Mouse (Mus musculus) heart, postnatal 10 days (tissue): ENCODE data around the gene D230025D16Rik. TPM values are rescaled to one million over a fixed set of nuclear protein-coding genes. Genes with fewer than 3 reads are reported as not detected.
"Not testable (repeated sequence)": the region's sequence is repeated elsewhere in the genome, so short reads cannot be mapped to it uniquely, and the experiment has no call there.

Experiments used
- DNase-seq, 2 experiments: peaks; one replicate each; pipeline ENCODE4 v3.0.0; 2021
- intact Hi-C: fragments of 180-260 bp; cut with DNase I; formaldehyde crosslinking; loops from one replicate; pipeline ENCODE4 v1.15.1; 2025
- total RNA-seq, 2 experiments: library from RNA; stranded (reverse); gene quantifications; 2 replicates each; pipeline ENCODE4 v1.2.3; 2021

Gene D230025D16Rik
- total RNA-seq, 2 experiments from 2014 or later: 18.2 to 19.5 TPM

DNA sequence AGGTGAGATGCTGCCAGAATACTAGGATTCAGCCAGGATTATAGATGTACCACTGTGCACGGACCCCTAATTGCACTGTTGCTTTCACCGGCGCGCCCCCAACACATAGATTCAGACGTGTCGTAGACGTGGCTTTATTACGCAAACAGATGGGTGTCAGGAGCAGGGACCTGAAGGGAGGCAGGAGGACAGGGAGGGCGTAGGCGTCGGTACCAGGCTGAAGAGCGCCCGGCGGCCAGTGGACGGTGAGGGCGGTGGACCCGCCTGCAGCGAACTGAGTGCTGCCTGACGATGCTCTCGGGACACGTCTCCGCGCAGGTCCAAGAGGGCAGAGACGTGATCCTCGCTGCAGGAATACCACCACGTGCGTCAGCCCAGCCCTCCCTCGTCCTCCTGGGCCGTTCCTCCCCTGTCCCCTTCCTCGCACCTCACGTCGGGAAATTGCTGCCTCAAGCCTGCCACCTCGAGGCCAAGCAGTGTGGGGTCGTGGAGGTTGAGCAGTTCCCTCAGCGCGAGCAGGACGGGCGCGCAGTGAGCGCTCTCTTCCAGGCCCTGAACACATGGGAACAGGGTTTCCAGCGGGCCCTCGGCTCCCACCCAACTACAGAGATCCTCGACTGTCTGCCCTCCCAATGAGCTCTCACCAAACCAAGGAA is 65.0 kb downstream of the D230025D16Rik start, which contains the start of gene 4931428F04Rik:
TSS of gene 4931428F04Rik (minus strand) at position 60 of the 656 bp plus-strand sequence.
- DNase-seq: peak in 1 of 2 experiments; percentile 62
- intact Hi-C loops: loop anchor here (2.0 to 5.0 kb wide), 3 partner anchors 21 to 633 kb away; partner anchors contain the start of gene Hsf4

DNA sequence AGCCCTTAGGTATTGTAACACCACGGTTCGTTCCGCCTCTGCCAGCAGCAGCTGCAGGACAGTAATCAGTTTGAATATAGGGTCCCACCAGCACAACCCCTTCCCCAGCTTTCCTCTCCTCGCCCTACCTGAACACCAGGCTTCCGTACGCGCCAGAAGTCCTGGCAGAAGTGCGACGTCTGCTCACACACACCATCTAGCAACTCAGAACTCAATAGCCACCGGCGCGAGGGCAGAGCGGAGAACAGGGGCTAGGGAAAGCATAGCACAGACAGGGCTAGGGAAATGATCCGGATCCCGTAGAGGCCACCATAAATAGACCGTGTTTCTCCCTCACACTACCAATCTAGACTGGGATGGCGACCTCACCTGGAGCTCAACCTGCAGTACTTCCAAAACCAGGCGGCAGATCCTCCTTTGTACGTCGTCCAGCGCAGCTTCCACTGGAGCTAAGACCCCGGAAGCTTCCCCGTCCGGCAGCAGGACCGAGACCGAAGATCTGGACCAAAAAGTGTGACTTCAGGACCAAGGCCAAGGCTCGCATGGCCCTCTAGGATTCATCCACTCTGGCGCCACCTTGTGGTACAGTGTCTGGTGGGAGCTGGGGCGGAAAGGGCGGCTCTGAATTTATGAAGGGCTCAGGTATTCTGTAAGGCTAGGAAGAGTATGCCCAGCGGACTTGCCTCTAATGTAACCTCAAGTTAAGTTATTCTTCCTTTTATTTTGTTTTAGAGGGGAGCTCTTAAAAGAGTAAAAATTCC is 65.8 kb downstream of the D230025D16Rik start:
- intact Hi-C loops: loop anchor here (2.0 kb wide), 1 partner anchor 170 kb away; no protein-coding TSS in a partner anchor
- peak; percentile 92 to 98 for DNase-seq

DNA sequence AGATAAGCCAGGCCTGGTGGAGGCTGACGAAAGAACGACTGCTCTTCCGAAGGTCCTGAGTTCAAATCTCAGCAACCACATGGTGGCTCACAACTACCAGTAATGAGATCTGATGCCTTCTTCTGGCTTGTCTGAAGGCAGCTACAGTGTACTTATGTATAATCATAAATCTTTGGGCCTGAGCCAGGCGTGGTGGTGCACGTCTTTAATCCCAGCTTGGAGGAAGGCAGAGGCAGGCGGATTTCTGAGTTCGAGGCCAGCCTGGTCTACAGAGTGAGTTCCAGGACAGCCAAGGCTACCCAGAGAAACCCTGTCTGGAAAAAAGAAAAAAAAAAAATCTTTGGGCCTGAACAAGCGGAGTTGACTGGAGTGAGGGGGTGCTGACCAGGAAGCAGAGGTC is 66.4 kb downstream of the D230025D16Rik start:
- not testable (repeated sequence) for DNase-seq
- intact Hi-C loops: loop anchor here (2.0 kb wide), 1 partner anchor 171 kb away; no protein-coding TSS in a partner anchor

- not testable (repeated sequence) for DNase-seq
- intact Hi-C loops: loop anchor here (2.0 kb wide), 1 partner anchor 171 kb away; no protein-coding TSS in a partner anchor
These were observed 66.9 kb downstream of the D230025D16Rik start for GRCm38 (mm10) chr8:105291802-105292201.

DNA sequence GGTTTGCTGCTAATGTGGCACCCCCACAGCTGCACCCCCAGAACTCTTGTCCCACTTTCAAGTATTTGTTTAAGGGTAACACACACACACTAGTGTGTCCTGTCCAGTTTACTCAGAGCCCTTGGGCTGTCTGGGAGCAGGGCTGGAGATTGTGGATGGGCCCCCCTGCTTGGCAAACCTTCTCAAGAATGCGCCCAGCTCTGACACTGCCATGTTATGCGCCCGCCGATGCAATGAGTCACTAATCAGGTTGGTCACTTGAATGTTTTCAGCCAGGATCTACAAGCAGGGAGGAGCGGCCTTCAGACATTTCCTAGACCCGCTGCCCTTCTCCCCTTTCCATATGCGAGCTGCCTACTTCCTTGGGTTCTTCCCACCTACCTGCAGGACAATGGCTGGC is 67.5 kb downstream of the D230025D16Rik start:
- DNase-seq: no peak
- intact Hi-C loops: no loop called here

- DNase-seq: no peak
- intact Hi-C loops: no loop called here
These were observed 68.5 kb downstream of the D230025D16Rik start for GRCm38 (mm10) chr8:105293405-105293804.

GRCm38 (mm10) chr8:105294776-105295175 is 69.8 kb downstream of the D230025D16Rik start:
- DNase-seq: no peak
- intact Hi-C loops: no loop called here

DNA sequence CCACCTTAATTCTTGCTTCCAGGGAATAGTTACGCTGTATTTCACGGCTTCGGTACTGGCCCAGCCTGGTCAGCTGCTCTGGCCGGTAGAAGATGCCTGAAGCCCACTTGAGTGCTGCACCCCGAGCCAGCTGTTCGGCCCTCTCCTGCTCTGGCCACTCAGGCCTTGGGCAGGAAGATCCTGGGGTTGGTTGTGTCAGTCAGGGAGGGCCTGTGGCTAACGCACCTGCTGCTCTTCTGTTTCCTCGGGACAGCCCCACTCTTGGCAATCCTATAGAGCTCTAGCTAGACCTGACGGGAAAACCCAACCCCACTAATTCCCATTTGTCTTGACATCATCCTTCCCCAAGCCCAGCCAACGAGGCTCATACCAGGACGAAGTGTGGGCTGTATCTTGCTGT is 70.3 kb downstream of the D230025D16Rik start:
- intact Hi-C loops: no loop called here
- DNase-seq: peak in 1 of 2 experiments; percentile 10

DNA sequence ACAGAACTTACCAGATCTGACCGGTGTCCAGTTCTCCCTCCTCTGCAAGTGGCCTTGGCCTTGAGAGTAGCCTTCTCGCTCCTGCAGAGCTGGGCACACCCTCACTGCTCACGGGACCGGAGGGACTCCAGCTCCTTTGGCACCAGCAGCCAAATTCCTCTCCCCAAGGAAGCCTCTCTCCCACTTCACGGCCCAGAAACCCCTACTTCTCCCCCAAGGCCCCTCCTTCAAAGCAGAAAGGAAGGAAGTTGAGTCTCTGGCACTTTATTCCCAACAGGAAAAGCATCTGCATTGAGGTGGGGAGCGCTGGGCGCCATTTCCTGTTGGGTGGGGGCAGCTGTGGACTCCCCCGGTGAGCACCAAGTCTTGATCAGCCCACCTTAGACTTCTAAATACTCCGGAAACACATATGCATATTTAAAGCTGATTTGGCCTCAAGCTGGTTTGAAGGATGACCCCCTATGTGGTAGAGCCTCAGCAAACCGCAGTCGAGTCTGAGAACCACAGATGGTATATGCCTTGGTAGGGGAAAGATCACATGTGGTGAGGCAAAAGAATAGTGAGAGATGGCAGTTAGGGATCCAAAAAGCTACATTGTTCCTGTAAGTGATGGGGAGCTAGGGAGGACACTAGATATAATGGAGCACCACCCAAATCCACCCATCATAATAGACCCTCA is 71.1 kb downstream of the D230025D16Rik start, which contains the start of gene Exoc3l:
TSS of gene Exoc3l (minus strand) at position 207 of the 679 bp plus-strand sequence.
- intact Hi-C loops: no loop called here
- DNase-seq: peak in 1 of 2 experiments; percentile 43

DNA sequence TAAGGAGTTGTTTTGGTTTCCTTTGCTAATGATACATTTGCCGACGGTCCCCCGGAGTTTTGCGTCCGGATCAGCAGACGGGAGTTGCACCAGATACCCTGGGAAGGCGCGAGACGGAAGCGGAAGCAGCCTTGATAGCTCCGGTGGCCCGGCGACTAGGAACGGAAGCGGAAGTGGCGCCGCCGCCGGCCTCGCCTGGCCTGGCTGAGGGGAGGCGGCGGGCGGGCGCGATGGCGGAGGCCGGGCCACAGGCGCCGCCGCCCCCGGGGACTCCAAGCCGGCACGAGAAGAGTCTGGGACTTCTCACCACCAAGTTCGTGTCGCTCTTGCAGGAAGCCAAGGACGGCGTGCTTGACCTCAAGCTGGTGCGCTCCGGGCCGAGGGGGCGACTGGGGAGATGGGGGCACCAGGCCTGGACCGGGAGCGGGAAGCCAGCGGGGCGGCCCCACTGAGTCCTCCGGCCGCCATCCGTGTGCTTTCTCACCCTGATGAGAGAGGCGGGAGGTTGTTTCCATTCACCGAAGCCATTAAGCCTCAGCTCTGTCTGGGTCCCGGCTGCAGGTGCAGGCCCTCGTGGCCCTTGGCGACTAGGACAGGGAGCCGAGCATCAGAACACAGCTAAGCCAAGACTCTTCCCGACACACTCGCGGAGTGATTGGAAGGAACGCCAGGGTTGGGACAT is 72.7 kb downstream of the D230025D16Rik start, which contains the start of gene E2f4:
TSS of gene E2f4 (plus strand) at position 153 of the 682 bp plus-strand sequence.
- intact Hi-C loops: loop anchor here (2.0 kb wide), 1 partner anchor 27 kb away; no protein-coding TSS in a partner anchor

DNA sequence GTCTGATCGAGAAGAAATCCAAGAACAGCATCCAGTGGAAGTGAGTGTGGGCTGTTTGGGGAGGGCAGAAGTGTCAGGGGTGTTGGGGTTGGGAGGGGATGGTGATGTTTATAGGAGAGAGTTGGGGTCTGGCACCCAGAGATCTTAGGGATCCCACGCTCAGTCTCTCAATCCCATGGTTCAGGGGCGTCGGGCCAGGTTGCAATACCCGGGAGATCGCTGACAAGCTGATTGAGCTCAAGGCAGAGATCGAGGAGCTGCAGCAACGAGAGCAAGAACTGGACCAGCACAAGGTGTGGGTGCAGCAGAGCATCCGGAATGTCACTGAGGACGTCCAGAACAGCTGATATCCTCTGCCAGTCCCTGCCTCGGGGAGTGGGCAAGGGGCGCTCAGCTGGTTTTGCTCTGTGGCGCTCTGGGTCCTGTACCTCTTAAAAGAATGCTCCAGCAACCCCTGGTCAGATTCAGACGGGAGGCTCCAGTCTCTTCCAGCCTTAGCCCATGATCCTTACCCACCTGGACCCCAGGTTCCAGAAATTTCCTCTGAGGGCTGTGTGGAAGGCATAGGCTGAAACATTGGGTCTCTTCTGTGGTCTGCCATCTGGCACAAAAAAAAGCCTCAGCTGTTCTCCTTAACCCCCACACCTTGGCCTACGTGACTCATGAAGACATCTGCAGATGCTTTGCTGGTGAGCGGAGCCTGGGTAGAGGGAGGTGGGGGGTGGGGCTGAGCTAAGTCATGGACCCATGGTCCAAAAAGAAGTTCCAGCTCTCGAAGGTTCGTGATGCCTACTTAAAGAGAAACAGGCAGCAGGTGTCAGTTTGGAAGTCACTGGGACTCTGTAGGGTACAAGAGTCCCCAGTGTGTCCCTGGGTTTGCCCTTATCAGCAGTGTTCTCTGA is 73.7 kb downstream of the D230025D16Rik start:
- intact Hi-C loops: loop anchor here (2.0 kb wide), 1 partner anchor 26 kb away; no protein-coding TSS in a partner anchor

More for the DNA sequence above, 72.7 kb downstream of the D230025D16Rik start, which contains the start of gene E2f4:
- peak; percentile 95 to 96 for DNase-seq

GRCm38 (mm10) chr8:105299962-105300361 is 75.0 kb downstream of the D230025D16Rik start:
- intact Hi-C loops: loop anchor here (2.0 kb wide), 1 partner anchor 25 kb away; no protein-coding TSS in a partner anchor
- DNase-seq: no peak

More for the DNA sequence above, 73.7 kb downstream of the D230025D16Rik start:
- DNase-seq: peak in 1 of 2 experiments; percentile 12

Other genes starting within 250 kb of the D230025D16Rik start
- not detected for gene Ces2h, start 224.3 kb upstream of the D230025D16Rik start, total RNA-seq
- gene Ces3a, start 176.5 kb upstream of the D230025D16Rik start, total RNA-seq: not detected
- gene Ces3b, start 141.4 kb upstream of the D230025D16Rik start, total RNA-seq: under 1 TPM in 1 of 2 experiments, not detected in 1; 0.10 TPM
- not detected for gene Ces4a, start 93.3 kb upstream of the D230025D16Rik start, total RNA-seq
- gene Cbfb, start 54.5 kb upstream of the D230025D16Rik start, total RNA-seq: 10 to 100 TPM; 32.4 to 37.0 TPM
- gene B3gnt9, start 30.0 kb downstream of the D230025D16Rik start, total RNA-seq: 1 to 10 TPM; 8.9 to 9.5 TPM
- 1 to 10 TPM; 9.1 to 9.7 TPM for gene Tradd, start 39.5 kb downstream of the D230025D16Rik start, total RNA-seq
- gene Fbxl8, start 39.5 kb downstream of the D230025D16Rik start, total RNA-seq: 1 to 10 TPM; 2.8 to 4.1 TPM
- under 1 TPM; 0.84 to 0.94 TPM for gene Hsf4, start 44.7 kb downstream of the D230025D16Rik start, total RNA-seq
- 10 to 100 TPM; 14.7 to 16.2 TPM for gene Nol3, start 51.0 kb downstream of the D230025D16Rik start, total RNA-seq
- gene 4931428F04Rik, start 64.7 kb downstream of the D230025D16Rik start, total RNA-seq: 1 to 10 TPM; 2.8 to 6.3 TPM
- gene Exoc3l, start 71.0 kb downstream of the D230025D16Rik start, total RNA-seq: 10 to 100 TPM; 11.6 to 13.6 TPM
- gene E2f4, start 72.5 kb downstream of the D230025D16Rik start, total RNA-seq: 10 to 100 TPM; 25.6 to 29.0 TPM
- gene Elmo3, start 80.5 kb downstream of the D230025D16Rik start, total RNA-seq: 1 to 10 TPM; 1.1 to 1.5 TPM
- gene Lrrc29, start 101.1 kb downstream of the D230025D16Rik start, total RNA-seq: 1 to 10 TPM; 2.0 to 2.5 TPM
- 10 to 100 TPM; 30.7 to 31.5 TPM for gene Tmem208, start 101.2 kb downstream of the D230025D16Rik start, total RNA-seq
- 10 to 100 TPM; 10.9 to 11.7 TPM for gene Fhod1, start 122.8 kb downstream of the D230025D16Rik start, total RNA-seq
- gene Slc9a5, start 123.7 kb downstream of the D230025D16Rik start, total RNA-seq: 1 to 10 TPM; 1.7 TPM
- gene Plekhg4, start 148.1 kb downstream of the D230025D16Rik start, total RNA-seq: under 1 TPM in 1 of 2 experiments, not detected in 1; 0.12 TPM
- under 1 TPM in 1 of 2 experiments, not detected in 1; 0.12 TPM for gene Kctd19, start 188.4 kb downstream of the D230025D16Rik start, total RNA-seq
- gene Lrrc36, start 188.4 kb downstream of the D230025D16Rik start, total RNA-seq: 1 to 10 TPM in 1 of 2 experiments, under 1 TPM in 1; 0.77 to 1.2 TPM
- 10 to 100 TPM; 55.8 to 56.1 TPM for gene Tppp3, start 246.4 kb downstream of the D230025D16Rik start, total RNA-seq